Mouse (Mus musculus) erythroblast, adult 5-6 weeks (primary cell): ENCODE results near the gene Pigb. TPM values are rescaled to one million over a fixed set of nuclear protein-coding genes. Genes with fewer than 3 reads are reported as not detected.
"Not testable (repeated sequence)": the region's sequence is repeated elsewhere in the genome, so short reads cannot be mapped to it uniquely, and the experiment has no call there.

ENCODE experiments used
- ATAC-seq: replicated peaks from 2 replicates; pipeline ENCODE4 v1.8.0; 2016; ENCODE audit warnings: moderate number of reproducible peaks, mild to moderate bottlenecking, moderate TSS enrichment, inconsistent platforms; ENCODE audit not compliant: poor library complexity, low FRiP score, severe bottlenecking
- total RNA-seq, 2 experiments: library from RNA; stranded (forward) in 1 of 2; stranded (reverse) in 1 of 2; fragments of 150-400 nt in 1 of 2; fragments of 200-764, 138-1000 nt in 1 of 2; gene quantifications; 2 replicates each; pipeline versions ENCODE4 v1.2.3 to v1.2.4; 2015 to 2017; ENCODE audit warnings: low replicate concordance in 2 of 2

Gene Pigb
- total RNA-seq (2015; ENCODE audit: low replicate concordance) = 4.0 and 4.6 TPM in 2 replicates
- 3.1 and 4.0 TPM in 2 replicates for total RNA-seq (2017; ENCODE audit: low replicate concordance)

DNA sequence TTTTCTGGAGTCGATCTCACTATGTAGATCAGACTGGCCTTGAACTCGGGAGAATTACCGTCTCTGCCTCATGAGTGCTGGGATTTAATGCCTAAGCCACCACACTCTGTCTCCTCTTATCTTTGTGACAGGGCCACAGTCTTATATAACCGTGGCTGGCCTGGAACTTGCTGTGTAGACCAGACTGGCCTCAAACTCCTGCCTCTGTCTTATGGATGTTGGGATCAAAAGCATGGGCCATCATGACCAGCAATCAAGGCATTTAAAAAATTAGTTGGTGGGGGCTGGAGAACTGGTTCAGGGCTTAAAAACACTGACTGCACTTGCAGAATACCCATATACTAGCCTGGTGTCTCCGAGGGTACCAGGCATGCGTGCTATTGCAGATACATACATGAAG lies at the start of gene Pigb:
TSS of gene Pigb (minus strand) at position 299 of the 400 bp plus-strand sequence.
- no peak for ATAC-seq

DNA sequence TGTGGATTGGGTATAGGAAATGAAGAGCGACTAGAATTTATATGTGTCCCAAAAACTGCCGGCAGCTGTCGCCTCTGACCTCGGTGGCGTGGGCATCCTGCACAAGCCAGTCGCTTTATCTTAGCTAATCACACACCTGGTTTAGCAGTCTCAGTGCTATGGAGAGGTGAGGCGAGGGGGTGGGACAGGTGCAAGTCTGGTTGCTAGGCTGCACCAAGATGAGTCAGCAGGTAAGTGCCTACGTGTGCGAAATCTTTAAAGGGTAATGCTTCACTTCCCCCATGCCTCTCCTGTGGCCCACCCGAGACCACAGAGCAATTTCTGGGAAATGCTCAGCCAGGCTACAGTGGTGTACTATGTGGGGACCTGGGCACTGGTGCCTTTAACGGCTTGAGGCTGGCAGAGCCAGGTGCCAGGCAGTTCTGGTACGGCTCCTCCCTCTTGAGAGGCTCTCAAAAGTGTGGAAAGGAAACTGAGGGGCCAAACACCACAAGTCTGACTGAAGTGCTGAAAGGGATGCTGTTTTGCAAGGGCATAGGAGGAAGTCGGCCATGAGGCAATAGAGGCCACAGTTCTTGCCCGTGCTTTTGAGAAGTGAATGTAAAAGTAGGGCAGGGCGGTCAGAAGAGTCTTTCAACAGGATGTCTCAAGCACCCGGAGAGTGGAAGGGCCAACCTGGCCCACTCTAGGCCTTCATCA lies 49.2 kb upstream of the Pigb start:
- no peak for ATAC-seq

DNA sequence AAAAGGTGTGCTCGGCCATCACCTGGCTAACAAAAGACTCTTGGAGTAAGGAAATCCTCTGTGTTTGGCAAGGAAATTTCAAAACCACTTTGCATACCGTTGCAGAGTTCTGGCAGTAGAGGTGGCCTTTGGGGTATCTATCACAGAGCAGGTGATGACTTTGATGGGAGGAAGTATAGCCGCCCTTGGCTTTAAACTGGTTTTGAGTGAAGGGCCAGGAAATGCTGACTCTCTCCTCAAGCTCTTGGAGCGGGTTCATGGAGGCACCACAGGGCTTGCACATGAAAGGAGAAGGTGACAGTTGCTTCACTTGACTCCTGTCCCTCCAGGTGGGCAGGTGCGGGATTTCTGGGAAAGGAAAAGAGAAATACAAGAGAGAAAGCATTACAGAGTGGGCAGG lies 47.4 kb upstream of the Pigb start:
- no peak for ATAC-seq

DNA sequence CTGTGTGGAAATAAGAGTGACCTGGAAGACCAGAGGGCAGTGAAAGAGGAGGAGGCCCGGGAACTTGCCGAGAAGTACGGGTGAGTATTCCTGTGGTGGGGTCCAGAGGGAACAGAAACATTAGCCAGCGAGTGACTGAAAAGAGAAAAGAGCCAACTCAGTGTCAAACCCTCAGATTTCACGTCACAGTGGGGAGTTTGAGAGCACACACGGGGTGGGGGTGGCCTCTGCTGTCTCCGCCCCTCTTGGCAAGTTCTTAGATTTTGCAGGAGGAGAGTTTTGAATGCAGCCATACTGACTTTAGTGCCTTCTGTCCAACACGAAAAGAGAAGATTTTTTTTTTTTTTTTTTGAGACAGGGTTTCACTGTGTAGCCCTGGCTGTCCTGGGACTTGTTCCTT lies 46.9 kb upstream of the Pigb start:
- no peak for ATAC-seq

DNA sequence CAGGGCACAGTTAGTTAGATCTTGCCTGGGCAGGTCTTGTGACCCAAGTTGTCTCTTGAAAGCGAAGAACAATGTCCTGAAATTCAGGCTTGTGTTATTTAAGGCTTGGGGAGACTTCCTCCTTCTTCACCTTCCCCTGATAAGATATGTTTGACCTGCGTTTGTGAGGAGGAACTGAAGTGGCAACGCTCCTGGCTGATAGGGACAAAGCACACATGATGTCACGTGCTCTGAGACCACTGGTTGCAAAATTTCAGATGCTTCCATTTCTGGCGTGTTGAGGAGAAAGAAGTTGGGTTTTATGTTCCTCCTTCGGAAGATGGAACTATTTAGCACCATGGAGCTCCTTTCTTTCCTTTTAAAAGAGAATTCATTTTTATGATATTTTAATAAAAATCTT lies 45.7 kb upstream of the Pigb start:
- no peak for ATAC-seq

DNA sequence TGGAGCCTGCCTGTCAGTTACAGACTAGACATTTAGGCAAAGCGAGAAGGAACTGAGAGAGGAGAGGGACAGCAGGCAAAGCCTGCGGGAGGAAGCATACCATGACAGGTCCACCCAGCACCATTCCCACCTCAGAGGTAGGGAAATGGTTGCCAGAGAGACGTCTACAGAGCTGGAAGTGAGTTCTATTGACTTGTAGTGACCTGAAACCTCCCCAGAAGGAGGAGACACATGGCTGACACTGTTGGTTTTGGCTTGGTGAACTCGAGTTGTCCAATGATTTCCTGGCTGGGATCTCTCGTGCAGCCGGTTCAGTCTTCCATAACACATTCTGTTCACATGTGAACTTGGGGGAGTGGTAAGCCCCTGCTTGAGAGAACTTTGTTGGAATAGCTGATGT lies 43.8 kb upstream of the Pigb start:
- no peak for ATAC-seq

DNA sequence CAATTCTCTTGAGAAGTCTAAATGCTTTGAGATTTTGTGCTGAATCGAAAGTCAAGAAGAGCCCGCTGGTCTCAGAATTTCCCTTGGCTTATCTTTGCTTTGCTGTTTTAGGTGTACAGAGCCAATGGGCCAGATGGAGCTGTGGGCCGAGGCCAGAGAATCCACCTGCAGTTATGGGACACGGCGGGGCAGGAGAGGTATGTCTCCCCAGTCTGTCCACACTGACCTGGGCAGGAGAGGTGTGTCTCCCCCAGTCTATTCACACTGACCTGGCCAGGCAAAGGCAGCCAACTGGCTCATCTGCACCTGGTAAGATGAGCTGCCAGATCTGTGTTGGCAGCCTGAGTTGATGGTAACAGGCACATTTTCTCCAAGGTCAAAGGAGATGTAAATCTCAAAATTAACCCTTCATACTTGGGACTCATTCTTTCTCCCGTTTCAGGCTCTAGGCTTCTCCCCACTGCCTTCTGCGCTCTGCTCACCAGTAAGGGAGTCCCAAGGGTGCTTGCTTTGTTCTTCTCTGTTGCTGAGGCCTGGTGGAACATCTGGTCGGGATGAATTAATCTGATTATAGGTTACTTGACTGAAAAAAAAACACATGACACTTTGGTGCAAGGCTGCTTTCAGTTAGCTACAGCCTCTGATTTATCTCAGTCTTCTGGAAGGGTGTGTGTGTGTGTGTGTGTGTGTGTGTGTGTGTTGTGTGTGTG lies 42.3 kb upstream of the Pigb start:
- no peak for ATAC-seq

DNA sequence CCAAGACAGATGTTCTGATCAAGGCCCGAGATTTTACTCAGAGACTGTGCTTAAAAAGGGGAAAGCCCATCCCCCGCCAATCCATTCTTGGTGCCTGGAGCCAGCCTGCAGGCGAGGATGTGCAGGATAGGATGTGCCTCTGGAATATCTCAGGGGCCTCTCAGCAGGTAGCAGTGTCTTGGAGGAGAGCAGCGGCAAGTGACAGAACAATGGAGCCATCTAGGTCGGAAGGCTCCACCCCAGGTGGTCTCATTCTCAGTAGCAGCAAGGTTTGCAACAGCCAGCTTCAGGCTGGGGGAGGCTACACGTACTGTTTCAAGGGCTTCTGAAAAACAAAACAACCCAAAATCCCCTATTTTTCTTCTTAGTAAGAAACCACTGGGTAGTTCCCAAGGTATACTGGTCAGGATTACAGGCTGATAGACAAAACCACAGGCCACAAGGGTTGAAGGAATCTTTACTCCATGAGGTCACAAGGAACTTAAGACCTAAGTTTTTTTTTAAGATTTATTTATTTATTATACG lies 39.7 kb upstream of the Pigb start:
- ATAC-seq = no peak

DNA sequence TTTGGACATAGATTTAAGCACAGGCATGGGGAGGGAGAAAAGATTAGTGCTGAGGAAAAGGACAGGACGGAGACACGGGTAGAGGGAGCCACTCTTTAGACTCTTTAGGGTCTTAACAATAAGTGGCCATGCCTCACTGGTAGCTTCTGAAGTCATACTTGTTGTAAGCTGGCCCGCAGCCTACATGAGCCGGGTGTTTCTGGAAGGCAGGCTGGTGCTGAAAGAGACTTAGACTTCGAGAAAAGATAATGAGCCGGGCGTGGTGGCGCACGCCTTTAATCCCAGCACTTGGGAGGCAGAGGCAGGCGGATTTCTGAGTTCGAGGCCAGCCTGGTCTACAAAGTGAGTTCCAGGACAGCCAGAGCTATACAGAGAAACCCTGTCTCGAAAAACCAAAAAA lies 39.2 kb upstream of the Pigb start:
- ATAC-seq = not testable (repeated sequence)

DNA sequence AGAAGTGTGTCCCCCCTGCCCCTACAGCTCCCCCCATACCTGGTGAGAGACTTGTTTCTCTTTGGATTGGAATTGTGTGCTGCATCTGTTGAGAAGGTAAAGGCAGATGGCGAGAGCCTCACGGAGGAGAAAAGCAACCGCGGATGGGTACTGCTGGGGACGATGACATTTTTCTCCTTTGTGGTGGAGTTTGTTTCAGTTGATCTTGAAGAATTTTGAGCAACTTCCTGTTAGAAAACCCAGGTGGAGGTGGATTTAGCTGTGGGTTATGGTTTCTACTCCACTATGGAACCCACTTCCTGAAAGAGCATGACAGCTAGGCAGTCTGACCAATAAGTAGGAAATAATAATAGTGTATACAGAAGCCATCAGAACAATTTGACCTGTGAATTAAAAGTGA lies 33.0 kb upstream of the Pigb start:
- no peak for ATAC-seq

DNA sequence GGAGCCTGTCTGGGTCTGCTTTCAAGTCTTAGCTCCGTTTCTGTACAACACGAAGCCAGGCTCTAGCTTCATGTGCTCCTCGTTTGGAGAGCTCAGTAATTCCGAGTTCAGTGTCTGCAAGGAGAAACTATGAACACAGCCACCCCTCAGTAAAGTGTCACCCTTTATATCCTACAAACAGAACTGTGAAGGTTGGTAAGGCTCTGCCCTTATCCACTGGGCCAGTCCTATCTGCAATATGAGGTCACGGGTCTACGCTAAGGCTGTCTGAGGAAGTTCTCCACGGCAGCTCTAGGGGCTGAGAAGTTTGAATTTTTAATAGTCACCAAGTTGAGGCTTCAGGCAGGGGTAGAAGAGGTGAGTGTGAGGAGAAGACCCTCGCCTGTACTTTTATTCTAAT lies 32.2 kb upstream of the Pigb start:
- ATAC-seq = no peak

DNA sequence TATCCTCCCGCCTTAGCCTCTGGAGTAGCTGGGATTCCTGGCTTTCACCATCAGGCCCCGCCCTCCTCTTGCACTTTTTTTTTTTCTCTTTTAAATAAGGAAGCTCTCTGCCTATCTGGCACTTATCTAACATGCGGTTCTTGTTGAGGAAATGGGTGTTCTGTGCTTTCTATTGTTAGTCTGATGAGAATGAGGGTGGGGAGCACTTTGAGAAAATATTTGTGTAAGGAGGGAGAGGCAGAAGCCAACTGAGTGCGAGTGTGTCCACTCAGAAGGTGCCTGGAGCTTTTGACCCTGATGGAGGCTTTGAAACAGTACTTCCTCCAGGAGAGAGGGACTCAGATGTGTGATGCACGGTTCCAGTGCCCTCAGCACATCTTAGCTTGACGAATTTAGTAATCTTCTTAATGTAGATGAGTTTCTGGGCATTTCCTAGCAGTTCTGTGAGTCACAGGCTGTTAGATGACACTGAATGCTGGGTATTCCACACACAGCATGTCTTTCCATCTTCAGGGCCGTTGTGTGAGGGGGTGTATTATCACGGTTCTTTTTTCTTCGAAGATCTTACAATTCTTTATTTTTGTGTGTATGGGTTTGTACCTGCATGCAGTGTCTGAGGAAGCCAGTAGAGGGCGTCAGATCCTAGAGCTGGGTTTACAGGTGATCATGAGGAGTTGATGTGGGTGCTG lies 30.9 kb upstream of the Pigb start:
- no peak for ATAC-seq

DNA sequence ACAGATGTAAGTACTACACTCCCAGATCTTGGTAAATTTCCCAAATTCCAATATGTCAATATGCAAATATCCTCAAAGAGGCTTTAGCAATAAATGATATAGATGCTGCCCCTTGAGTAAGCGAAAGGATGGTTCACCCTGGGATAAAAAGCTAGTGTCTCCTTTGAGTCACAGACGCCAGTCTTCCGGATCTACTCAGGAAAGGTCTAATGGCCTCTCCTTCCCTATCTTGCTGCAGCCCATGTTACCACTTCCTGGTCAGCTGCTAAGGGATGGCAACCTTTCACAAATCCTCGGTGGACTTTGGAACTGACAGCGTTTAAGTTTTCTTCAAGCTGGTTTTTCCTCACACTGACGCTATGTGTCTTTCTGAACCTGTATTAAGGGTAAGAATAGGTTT lies 28.5 kb upstream of the Pigb start:
- ATAC-seq = no peak

DNA sequence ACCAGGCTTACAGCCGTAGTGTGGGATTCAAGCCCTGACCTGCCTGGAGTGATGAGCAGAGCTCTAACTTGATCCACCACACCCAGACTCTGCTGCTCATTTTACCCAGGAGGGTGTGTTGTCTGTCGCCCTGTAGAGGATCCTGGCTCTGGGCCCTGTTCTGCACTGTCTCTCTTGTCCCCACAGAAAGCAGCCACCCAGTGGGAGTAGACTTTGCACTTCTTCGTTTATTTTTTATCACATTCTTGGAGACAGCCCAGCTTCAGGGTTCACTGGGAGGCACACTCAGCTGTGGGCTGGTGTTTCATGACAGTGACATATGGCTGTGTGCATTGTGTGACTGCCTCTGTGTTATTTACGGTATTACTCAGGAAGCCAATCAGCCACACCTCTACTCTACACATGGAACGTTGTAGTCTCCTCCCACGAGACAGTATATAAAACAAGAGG lies 28.1 kb upstream of the Pigb start:
- ATAC-seq = no peak

DNA sequence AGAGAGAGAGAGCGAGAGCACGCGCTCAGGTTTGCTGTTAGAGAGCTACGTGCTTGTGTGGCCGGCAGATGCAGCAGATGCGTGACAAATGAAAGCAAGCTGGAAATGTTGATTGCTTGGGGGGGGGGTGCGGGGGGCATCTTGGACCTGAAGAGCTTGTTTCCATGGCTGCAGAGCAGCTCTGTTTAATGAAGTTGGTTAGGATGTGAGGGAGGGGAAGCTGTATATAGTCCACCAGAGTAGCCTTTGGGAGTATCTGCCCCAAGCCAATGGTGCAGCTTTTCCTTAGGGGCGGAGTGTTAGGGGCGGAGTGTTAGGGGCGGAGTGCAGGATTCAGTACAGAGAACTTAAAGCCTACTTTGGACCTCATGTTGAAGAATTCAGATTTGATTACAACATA lies 26.9 kb upstream of the Pigb start:
- no peak for ATAC-seq

DNA sequence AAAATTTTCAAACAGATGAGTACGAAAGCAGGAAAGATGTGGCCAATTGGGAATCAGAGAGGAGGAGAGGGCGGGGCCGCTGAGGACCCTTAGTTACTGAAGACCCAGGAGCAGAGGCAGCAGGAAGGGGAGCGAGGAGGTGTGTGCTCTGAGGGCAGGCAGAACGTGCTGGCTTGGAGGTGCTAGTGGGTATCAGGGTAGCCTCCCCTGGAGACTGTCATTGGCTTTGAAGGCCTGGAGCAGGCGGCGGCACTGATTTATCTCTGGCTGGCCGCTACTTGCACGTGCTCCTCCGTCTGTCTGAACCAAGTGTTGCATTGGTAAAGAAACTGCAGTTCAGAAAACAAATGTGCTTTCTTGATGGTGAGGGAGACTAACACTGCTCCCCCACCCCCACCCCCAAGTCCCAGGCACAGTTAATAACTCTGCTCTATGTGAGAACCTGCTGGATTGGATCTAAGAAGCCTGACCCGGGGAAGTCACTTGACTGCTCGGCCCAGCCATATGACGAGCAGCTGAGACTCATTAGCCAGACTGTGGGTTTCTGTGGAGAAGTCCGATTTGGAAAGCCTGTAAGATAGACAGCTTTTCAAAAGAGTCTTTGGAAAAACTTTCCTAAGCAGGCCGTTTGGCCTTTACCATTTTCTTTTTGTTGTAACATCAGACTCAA lies 23.6 kb upstream of the Pigb start:
- ATAC-seq = no peak

DNA sequence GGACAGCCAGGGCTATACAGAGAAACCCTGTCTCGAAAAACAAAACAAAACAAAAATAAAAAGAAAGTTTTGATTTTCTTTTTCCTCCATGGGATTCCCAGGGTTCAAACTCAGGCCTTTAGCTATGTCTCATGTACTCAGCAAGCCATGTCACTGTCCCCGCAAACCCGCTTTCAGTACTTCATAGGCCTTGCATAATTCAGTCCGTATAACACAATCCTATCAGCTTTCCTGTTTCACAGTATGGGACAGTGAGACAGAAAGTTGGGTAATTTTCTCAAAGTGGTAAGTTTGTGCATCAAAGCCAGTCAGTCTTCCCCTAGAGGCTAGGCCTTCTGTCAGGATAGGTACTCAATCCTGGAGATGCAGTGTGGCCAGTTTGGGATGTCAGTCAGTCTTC lies 19.0 kb upstream of the Pigb start:
- ATAC-seq = no peak

DNA sequence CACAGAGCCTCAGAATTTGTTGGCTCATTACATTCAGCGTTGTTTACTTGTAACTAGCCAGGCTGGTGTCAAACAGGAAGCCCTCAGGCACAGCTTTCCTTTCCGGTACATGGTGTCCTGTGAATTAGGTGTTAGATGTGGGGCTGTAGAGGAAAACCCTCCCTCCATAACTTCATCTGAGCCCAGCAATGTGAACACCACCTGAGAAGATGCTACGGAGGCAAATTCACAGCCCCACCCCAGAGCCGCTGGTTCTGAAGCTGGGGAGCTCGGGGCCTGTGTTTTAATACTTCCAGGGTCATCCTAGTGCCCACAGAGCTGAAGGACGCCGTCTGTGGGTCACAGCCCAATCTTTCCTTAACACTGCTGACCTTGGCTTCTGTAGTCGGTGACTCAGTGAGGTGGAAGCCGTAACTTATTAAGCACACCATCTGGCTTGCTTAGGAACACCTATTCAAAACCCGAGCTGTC lies 15.3 kb upstream of the Pigb start:
- ATAC-seq = no peak

DNA sequence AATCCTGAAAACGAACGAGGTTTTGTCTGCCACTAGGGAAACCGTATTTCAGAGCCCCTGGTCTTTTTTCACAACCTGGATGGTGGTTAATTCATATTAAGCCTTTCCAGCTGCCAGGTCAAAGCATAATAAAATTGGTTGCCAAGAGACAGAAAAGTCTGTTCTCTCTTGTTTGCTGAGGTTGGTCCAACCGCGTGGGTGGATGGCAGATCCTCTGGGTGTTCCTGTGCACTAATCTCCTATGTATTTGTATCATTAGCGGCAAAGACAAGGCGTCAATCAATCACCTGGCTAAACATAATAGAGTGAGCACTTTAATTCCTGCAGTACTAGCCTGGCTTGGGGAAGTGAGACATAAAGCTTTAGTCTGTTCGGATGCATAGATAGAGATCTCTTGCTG lies 10.4 kb upstream of the Pigb start:
- ATAC-seq = no peak

DNA sequence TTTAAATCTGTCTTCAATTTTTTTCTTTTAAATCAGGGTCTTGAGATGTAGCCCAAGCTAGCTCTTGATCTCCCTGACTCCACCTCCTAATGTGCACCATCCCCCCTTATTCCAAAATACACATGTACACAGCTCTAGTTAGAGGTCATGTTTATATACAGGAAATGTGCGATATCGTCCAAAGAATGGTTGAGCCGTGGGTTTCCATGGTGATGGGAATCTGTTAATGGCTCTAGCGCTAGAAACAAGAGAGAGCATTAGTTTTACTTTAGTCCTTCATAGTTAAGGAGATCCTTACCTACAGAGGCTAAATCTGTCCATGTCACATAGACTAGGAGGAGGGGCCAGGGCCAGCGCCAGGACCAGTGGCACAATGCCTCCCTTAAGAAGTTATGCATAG lies 9.7 kb upstream of the Pigb start:
- no peak for ATAC-seq
